Comparison of ENCODE assay signal across 11 mouse cellular contexts in the genomic region with DNA sequence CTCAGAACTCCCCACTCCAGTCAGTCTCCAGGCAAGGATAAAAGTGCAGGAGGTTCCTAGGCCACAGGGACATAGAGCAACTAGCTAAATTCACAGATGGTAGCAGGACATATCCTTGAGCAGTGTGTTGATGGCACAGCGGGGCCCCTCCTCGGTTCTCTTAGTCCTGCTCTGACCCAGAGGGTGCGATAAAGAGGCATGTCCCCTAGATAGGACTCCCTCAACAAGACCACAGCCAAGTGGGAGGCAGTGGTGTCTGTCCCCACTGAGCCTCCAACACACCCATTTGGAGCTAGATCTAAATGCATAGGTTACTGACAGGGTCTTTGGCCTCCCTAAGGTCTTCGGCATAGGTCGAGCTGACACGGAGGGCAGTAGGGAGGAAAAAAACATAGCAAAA. TPM values are rescaled to one million over a fixed set of nuclear protein-coding genes. Genes with fewer than 3 reads are reported as not detected.
DNase-seq lines count a peak whose midpoint lies in the region; ATAC-seq lines count a peak whose summit lies in the region.
"Had no signal": no experiment of that assay in that cellular context is flagged by ENCODE, and none has a peak within 500 bp of the region (broad histone marks: within the 10 kb centered on the region; RNA-seq: fewer than 3 reads in every experiment).

No protein-coding gene starts in this region.

- peaks cover 48% of the 10 kb centered on the region for H3K4me1 ChIP-seq in heart, embryonic 13.5 days
- peaks cover 28% of the 10 kb centered on the region for H3K4me1 ChIP-seq in embryonic facial prominence, embryonic 12.5 days
- H3K4me1 ChIP-seq in hindbrain, embryonic 16.5 days (ENCODE audit: control insufficient read depth, insufficient read depth, low read depth, low read length): peaks cover 10% of the 10 kb centered on the region
- H3K4me1 ChIP-seq in neural tube, embryonic 11.5 days (ENCODE audit: control insufficient read depth, insufficient read depth, low read length): peaks cover 11% of the 10 kb centered on the region
- H3K4me1 ChIP-seq in liver, embryonic 11.5 days (replicated peaks; ENCODE audit: control insufficient read depth, insufficient read depth, low read length): peaks cover 3% of the 10 kb centered on the region; the same call in 1 of the 2 replicates

- no peaks in the 10 kb centered on the region for H3K9me3 ChIP-seq in heart, embryonic 13.5 days
- no peaks in the 10 kb centered on the region for H3K9me3 ChIP-seq in embryonic facial prominence, embryonic 12.5 days
- H3K9me3 ChIP-seq in hindbrain, embryonic 16.5 days (ENCODE audit: control insufficient read depth, low read length): no peaks in the 10 kb centered on the region
- H3K9me3 ChIP-seq in neural tube, embryonic 11.5 days (ENCODE audit: control insufficient read depth, low read length): no peaks in the 10 kb centered on the region
- H3K9me3 ChIP-seq in liver, embryonic 11.5 days (ENCODE audit: control insufficient read depth, low read length): no peaks in the 10 kb centered on the region

- H3K36me3 ChIP-seq in heart, embryonic 13.5 days: no peaks in the 10 kb centered on the region
- H3K36me3 ChIP-seq in embryonic facial prominence, embryonic 12.5 days: no peaks in the 10 kb centered on the region
- no peaks in the 10 kb centered on the region for H3K36me3 ChIP-seq in hindbrain, embryonic 16.5 days (ENCODE audit: control insufficient read depth, insufficient read depth, low read length)
- H3K36me3 ChIP-seq in neural tube, embryonic 11.5 days (ENCODE audit: control insufficient read depth, insufficient read depth, low read length): no peaks in the 10 kb centered on the region
- no peaks in the 10 kb centered on the region for H3K36me3 ChIP-seq in liver, embryonic 11.5 days (ENCODE audit: control insufficient read depth, insufficient read depth, low read length)

- DNase-seq in heart, adult 18-20 months: no peak
- DNase-seq in neural tube, embryonic 11.5 days (ENCODE audit: low spot score): no peak
- no peak for DNase-seq in adrenal gland, postnatal 4 days (ENCODE audit: low spot score in 2 of 2)
- DNase-seq in right cerebral cortex, postnatal 10 days (ENCODE audit: low spot score in 2 of 2): no peak
- no peak for DNase-seq in liver, embryonic 11.5 days (ENCODE audit: low spot score)

- no peak for ATAC-seq in heart, embryonic 13.5 days (ENCODE audit: extremely low read depth, insufficient number of reproducible peaks, low FRiP score, low TSS enrichment)
- ATAC-seq in embryonic facial prominence, embryonic 12.5 days (ENCODE audit: insufficient number of reproducible peaks, insufficient read depth, low FRiP score, low TSS enrichment): peak; percentile 10; the same call in 1 of the 2 replicates
- ATAC-seq in hindbrain, embryonic 16.5 days: peak; percentile 27; the same call in 1 of the 2 replicates
- no peak; the same call in 1 of the 2 replicates for ATAC-seq in neural tube, embryonic 11.5 days (ENCODE audit: insufficient read depth, low FRiP score, low TSS enrichment)
- no peak for ATAC-seq in liver, embryonic 11.5 days (replicated peaks; ENCODE audit: low FRiP score)

- H3K9ac ChIP-seq in heart, embryonic 13.5 days: peak overlapping the region; percentile 71; the same call in 1 of the 2 replicates
- no peak overlapping the region for H3K9ac ChIP-seq in embryonic facial prominence, embryonic 12.5 days
- no peak overlapping the region for H3K9ac ChIP-seq in hindbrain, embryonic 16.5 days (ENCODE audit: low read depth, low read length)
- peak overlapping the region; percentile 57; the same call in 1 of the 2 replicates for H3K9ac ChIP-seq in neural tube, embryonic 11.5 days (ENCODE audit: low read length)
- H3K9ac ChIP-seq in liver, embryonic 11.5 days (ENCODE audit: low read depth, low read length): no peak overlapping the region

- peaks cover 82% of the 10 kb centered on the region for H3K27me3 ChIP-seq in heart, embryonic 13.5 days (replicated peaks)
- H3K27me3 ChIP-seq in embryonic facial prominence, embryonic 12.5 days: 0 out of 2 replicates have a peak, but pooled peaks cover 3% of the 10 kb centered on the region
- H3K27me3 ChIP-seq in hindbrain, embryonic 16.5 days (replicated peaks; ENCODE audit: control insufficient read depth, insufficient read depth, low read length): no peaks in the 10 kb centered on the region
- no peaks in the 10 kb centered on the region for H3K27me3 ChIP-seq in neural tube, embryonic 11.5 days (ENCODE audit: control insufficient read depth, insufficient read depth, low read length)
- peaks cover 30% of the 10 kb centered on the region for H3K27me3 ChIP-seq in liver, embryonic 11.5 days (replicated peaks; ENCODE audit: control insufficient read depth, insufficient read depth, low read length)

- H3K4me2 ChIP-seq in heart, embryonic 13.5 days: peak overlapping the region; percentile 75
- peak overlapping the region; percentile 69 for H3K4me2 ChIP-seq in embryonic facial prominence, embryonic 12.5 days (replicated peaks)
- H3K4me2 ChIP-seq in hindbrain, embryonic 16.5 days (ENCODE audit: low read length): peak overlapping the region; percentile 97
- H3K4me2 ChIP-seq in neural tube, embryonic 11.5 days (ENCODE audit: low read depth): peak overlapping the region; percentile 77
- no peak overlapping the region; the same call in 1 of the 2 replicates for H3K4me2 ChIP-seq in liver, embryonic 11.5 days

- peak overlapping the region; percentile 47; the same call in 1 of the 2 replicates for H3K4me3 ChIP-seq in heart, embryonic 13.5 days
- no peak overlapping the region for H3K4me3 ChIP-seq in embryonic facial prominence, embryonic 12.5 days
- no peak overlapping the region for H3K4me3 ChIP-seq in hindbrain, embryonic 16.5 days (ENCODE audit: low read length)
- no peak overlapping the region; the same call in 1 of the 2 replicates for H3K4me3 ChIP-seq in neural tube, embryonic 11.5 days (ENCODE audit: low read depth, low read length)
- H3K4me3 ChIP-seq in liver, embryonic 11.5 days (ENCODE audit: low read depth, low read length): no peak overlapping the region

- 11% methylated on average over 6 of the region's 6 CpGs for WGBS in heart, embryonic 13.5 days
- WGBS in embryonic facial prominence, embryonic 12.5 days: 12% methylated on average over 6 of the region's 6 CpGs
- 25% methylated on average over 6 of the region's 6 CpGs for WGBS in hindbrain, embryonic 16.5 days
- 17% methylated on average over 6 of the region's 6 CpGs for WGBS in neural tube, embryonic 11.5 days
- 14% methylated on average over 6 of the region's 6 CpGs for WGBS in liver, embryonic 11.5 days

- H3K27ac ChIP-seq in heart, embryonic 13.5 days (replicated peaks): 0 out of 2 replicates have a peak overlapping the region, but pooled peaks have one; percentile 51
- peak overlapping the region; percentile 78 for H3K27ac ChIP-seq in embryonic facial prominence, embryonic 12.5 days
- H3K27ac ChIP-seq in hindbrain, embryonic 16.5 days (ENCODE audit: low read depth, low read length): no peak overlapping the region
- H3K27ac ChIP-seq in neural tube, embryonic 11.5 days (ENCODE audit: low read depth, low read length): no peak overlapping the region
- H3K27ac ChIP-seq in liver, embryonic 11.5 days (ENCODE audit: low read depth, low read length): no peak overlapping the region; the same call in 1 of the 2 replicates

RNA-seq across cellular contexts. Expression of gene Crocc2, which starts 7.3 kb away (rescaled TPM):
- 0.17 and 0.31 TPM in 2 replicates for polyA plus RNA-seq in heart, embryonic 13.5 days (2015; fragmentation: Nextera tagmentation; extraction: Ambion mirVana)
- total RNA-seq in heart, adult 18-20 months (2021): under 1 TPM; 0.05 to 0.12 TPM
- 0.18 TPM in 2 replicates for polyA plus RNA-seq in embryonic facial prominence, embryonic 12.5 days (2016; fragmentation: Nextera tagmentation; extraction: Ambion mirVana)
- polyA plus RNA-seq in hindbrain, embryonic 16.5 days (2015; fragmentation: Nextera tagmentation; extraction: Ambion mirVana): 0.43 and 0.51 TPM in 2 replicates
- 0.12 and 0.15 TPM in 2 replicates for polyA plus RNA-seq in neural tube, embryonic 11.5 days (2014; fragmentation: Nextera tagmentation; extraction: Ambion mirVana)
- total RNA-seq in adrenal gland, postnatal 4 days (2021): under 1 TPM; 0.31 TPM
- polyA plus RNA-seq in liver, embryonic 11.5 days (2014; fragmentation: Nextera tagmentation; extraction: Ambion mirVana): 0.09 and 0.16 TPM in 2 replicates

RNA-seq across cellular contexts. Expression of gene 2310007B03Rik, which starts 15.1 kb away (rescaled TPM):
- polyA plus RNA-seq in heart, embryonic 13.5 days (2015; fragmentation: Nextera tagmentation; extraction: Ambion mirVana): 0.12 and 0.24 TPM in 2 replicates
- under 1 TPM in 1 of 2 experiments, not detected in 1; 0.28 TPM for total RNA-seq in heart, adult 18-20 months (2021)
- 0.09 and 0.19 TPM in 2 replicates for polyA plus RNA-seq in embryonic facial prominence, embryonic 12.5 days (2016; fragmentation: Nextera tagmentation; extraction: Ambion mirVana)
- polyA plus RNA-seq in hindbrain, embryonic 16.5 days (2015; fragmentation: Nextera tagmentation; extraction: Ambion mirVana): 0.40 and 0.54 TPM in 2 replicates
- 0.57 TPM in 1 of 2 replicates, not detected in the other for polyA plus RNA-seq in neural tube, embryonic 11.5 days (2014; fragmentation: Nextera tagmentation; extraction: Ambion mirVana)
- under 1 TPM in 1 of 2 experiments, not detected in 1; 0.42 TPM for total RNA-seq in adrenal gland, postnatal 4 days (2021)
- polyA plus RNA-seq in liver, embryonic 11.5 days (2014; fragmentation: Nextera tagmentation; extraction: Ambion mirVana): 0.07 TPM in 1 of 2 replicates, not detected in the other
- total RNA-seq: left cerebral cortex, postnatal 36 days had no signal
- polyA plus RNA-seq: cerebellum, adult 2 months had no signal

RNA-seq across cellular contexts. Expression of gene Agxt, which starts 40.8 kb away (rescaled TPM):
- 0.27 TPM in 1 of 2 replicates, not detected in the other for polyA plus RNA-seq in heart, embryonic 13.5 days (2015; fragmentation: Nextera tagmentation; extraction: Ambion mirVana)
- total RNA-seq in heart, adult 18-20 months (2021): not detected
- polyA plus RNA-seq in embryonic facial prominence, embryonic 12.5 days (2016; fragmentation: Nextera tagmentation; extraction: Ambion mirVana): not detected in 2 replicates
- polyA plus RNA-seq in hindbrain, embryonic 16.5 days (2015; fragmentation: Nextera tagmentation; extraction: Ambion mirVana): not detected in 2 replicates
- polyA plus RNA-seq in neural tube, embryonic 11.5 days (2014; fragmentation: Nextera tagmentation; extraction: Ambion mirVana): not detected in 2 replicates
- 10 to 100 TPM in 1 of 2 experiments, under 1 TPM in 1; 0.70 to 18.8 TPM for total RNA-seq in adrenal gland, postnatal 4 days (2021)
- 1.1 and 1.6 TPM in 2 replicates for polyA plus RNA-seq in liver, embryonic 11.5 days (2014; fragmentation: Nextera tagmentation; extraction: Ambion mirVana)
- total RNA-seq: left cerebral cortex, postnatal 36 days had no signal
- polyA plus RNA-seq: cerebellum, adult 2 months; gonadal fat pad, adult 2 months had no signal

RNA-seq across cellular contexts. Expression of gene Sned1, which starts 59.8 kb away (rescaled TPM):
- polyA plus RNA-seq in heart, embryonic 13.5 days (2015; fragmentation: Nextera tagmentation; extraction: Ambion mirVana): 3.8 and 5.0 TPM in 2 replicates
- total RNA-seq in heart, adult 18-20 months (2021): 1 to 10 TPM; 4.2 to 7.5 TPM
- polyA plus RNA-seq in embryonic facial prominence, embryonic 12.5 days (2016; fragmentation: Nextera tagmentation; extraction: Ambion mirVana): 24.6 and 30.6 TPM in 2 replicates
- polyA plus RNA-seq in hindbrain, embryonic 16.5 days (2015; fragmentation: Nextera tagmentation; extraction: Ambion mirVana): 12.1 and 12.7 TPM in 2 replicates
- 5.3 and 6.6 TPM in 2 replicates for polyA plus RNA-seq in neural tube, embryonic 11.5 days (2014; fragmentation: Nextera tagmentation; extraction: Ambion mirVana)
- 10 to 100 TPM; 27.0 to 28.8 TPM for total RNA-seq in adrenal gland, postnatal 4 days (2021)
- polyA plus RNA-seq in liver, embryonic 11.5 days (2014; fragmentation: Nextera tagmentation; extraction: Ambion mirVana): 0.61 and 2.3 TPM in 2 replicates

Comparison
In these comparisons a context has a peak if more than half of its experiments do, and no peak if none do; other contexts are left out.
1. ATAC-seq: peak in embryonic facial prominence, embryonic 12.5 days (single experiment) and hindbrain, embryonic 16.5 days (single experiment); none in heart, embryonic 13.5 days (single experiment), neural tube, embryonic 11.5 days (single experiment) and liver, embryonic 11.5 days (single experiment).
2. H3K27ac ChIP-seq: peak in heart, embryonic 13.5 days (single experiment) and embryonic facial prominence, embryonic 12.5 days (single experiment); none in hindbrain, embryonic 16.5 days (single experiment), neural tube, embryonic 11.5 days (single experiment) and liver, embryonic 11.5 days (single experiment).
3. H3K9ac ChIP-seq: peak in heart, embryonic 13.5 days (single experiment) and neural tube, embryonic 11.5 days (single experiment); none in embryonic facial prominence, embryonic 12.5 days (single experiment), hindbrain, embryonic 16.5 days (single experiment) and liver, embryonic 11.5 days (single experiment).